Mouse (Mus musculus) liver, embryonic 11.5 days (tissue): Measurements from ENCODE around the gene Crisp4. TPM values are rescaled to one million over a fixed set of nuclear protein-coding genes. Genes with fewer than 3 reads are reported as not detected.

ENCODE experiments used
- ATAC-seq: fragments of 200-750 bp; cut with Nextera tagmentation; replicated peaks from 2 replicates; pipeline ENCODE4 v1.8.0; 2017; ENCODE audit warnings: moderate number of reproducible peaks, mild to moderate bottlenecking, moderate TSS enrichment, moderate library complexity; ENCODE audit not compliant: low FRiP score
- DNase-seq: peaks from one replicate; pipeline ENCODE4 v3.0.0-alpha.2; 2017; ENCODE audit warnings: low spot score
- H3K27ac ChIP-seq: fragments of 300-500 bp; sonication (generic); 2 replicates; pipeline ENCODE4 v1.5.1; 2014; ENCODE audit warnings: mild to moderate bottlenecking, low read depth, low read length, control low read depth
- H3K27me3 ChIP-seq: fragments of 300-500 bp; sonication (generic); replicated peaks from 2 replicates; pipeline ENCODE4 v1.6.1; 2014; ENCODE audit warnings: low read length, mixed read lengths; ENCODE audit not compliant: control insufficient read depth, insufficient read depth
- H3K36me3 ChIP-seq: fragments of 300-500 bp; sonication (generic); 2 replicates; pipeline ENCODE4 v1.6.1; 2014; ENCODE audit warnings: mild to moderate bottlenecking, low read length, moderate library complexity, mixed read lengths; ENCODE audit not compliant: control insufficient read depth, insufficient read depth
- H3K4me1 ChIP-seq: fragments of 300-500 bp; sonication (generic); replicated peaks from 2 replicates; pipeline ENCODE4 v1.6.1; 2014; ENCODE audit warnings: low read length, mixed read lengths; ENCODE audit not compliant: control insufficient read depth, insufficient read depth
- H3K4me2 ChIP-seq: fragments of 300-500 bp; sonication (generic); 2 replicates; pipeline ENCODE4 v1.6.1; 2014; ENCODE audit warnings: mild to moderate bottlenecking, control low read depth, moderate library complexity
- H3K4me3 ChIP-seq: fragments of 300-500 bp; sonication (generic); 2 replicates; pipeline ENCODE4 v1.5.1; 2014; ENCODE audit warnings: low read depth, low read length, control low read depth
- H3K9ac ChIP-seq: fragments of 300-500 bp; sonication (generic); 2 replicates; pipeline ENCODE4 v1.6.1; 2014; ENCODE audit warnings: low read depth, low read length, control low read depth
- H3K9me3 ChIP-seq: fragments of 300-500 bp; sonication (generic); 2 replicates; pipeline ENCODE4 v1.6.1; 2016; ENCODE audit warnings: low read length, inconsistent platforms, mixed read lengths; ENCODE audit not compliant: control insufficient read depth
- WGBS: fragments of 180-500 bp; shearing (Covaris S2); extraction: QIAGEN DNeasy Blood & Tissue Kit; methylation state at CpG from one replicate; pipeline ENCODE4 v1.1.7; 2014; 5-methylcytosine and 5-hydroxymethylcytosine counted together
- polyA plus RNA-seq: library from polyadenylated mRNA; unstranded; fragments of >200 nt; fragmentation: Nextera tagmentation; extraction: Ambion mirVana; gene quantifications from 2 replicates; pipeline ENCODE4 v1.2.1, GENCODE M21; 2014

Crisp4 gene
- polyA plus RNA-seq, result not detected in 2 replicates

DNA sequence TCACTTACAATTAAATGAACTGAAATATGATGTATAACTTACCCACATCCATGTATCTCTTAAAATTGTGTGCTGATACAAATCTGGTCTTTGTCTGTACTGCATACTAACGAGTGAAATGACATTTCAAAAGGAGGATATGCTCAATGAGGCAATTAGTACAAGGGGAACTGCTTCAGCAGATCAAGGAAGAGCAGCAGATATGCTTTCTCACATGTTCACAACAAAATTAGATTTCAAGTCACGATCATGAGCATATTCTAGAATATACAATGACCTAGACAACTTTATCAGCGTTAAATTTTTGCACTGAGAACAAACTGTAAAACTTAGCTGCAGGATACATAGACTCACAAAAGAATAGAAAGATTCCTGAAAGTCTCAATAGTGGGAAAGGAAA lies at the start of gene Crisp4:
TSS of gene Crisp4 (minus strand) at position 101 of the 400 bp plus-strand sequence.
- Histone ChIP-seq H3K4me1 (no peaks in the 10 kb centered on the region), H3K4me3 (no peak within 1 kb of the TSS), H3K27ac (no peak within 1 kb of the TSS), H3K36me3 (no peaks in the 10 kb centered on the region), H3K9ac (no peak within 1 kb of the TSS), H3K27me3 (no peaks in the 10 kb centered on the region), H3K9me3 (no peaks in the 10 kb centered on the region), H3K4me2 (no peak within 1 kb of the TSS)
- 56% methylated on average over 3 of the region's 3 CpGs for WGBS
- DNase-seq (no peak), ATAC-seq (no peak)

GRCm38 (mm10) chr1:18191719-18192118 lies 46.0 kb upstream of the Crisp4 start:
- Histone ChIP-seq H3K4me3 (no peak overlapping the region), H3K4me2 (no peak overlapping the region), H3K27me3 (no peaks in the 10 kb centered on the region), H3K9me3 (no peaks in the 10 kb centered on the region), H3K9ac (no peak overlapping the region), H3K27ac (no peak overlapping the region), H3K4me1 (no peaks in the 10 kb centered on the region), H3K36me3 (no peaks in the 10 kb centered on the region)
- DNase-seq (no peak), ATAC-seq (no peak)
- 43% methylated on average over 4 of the region's 4 CpGs for WGBS

DNA sequence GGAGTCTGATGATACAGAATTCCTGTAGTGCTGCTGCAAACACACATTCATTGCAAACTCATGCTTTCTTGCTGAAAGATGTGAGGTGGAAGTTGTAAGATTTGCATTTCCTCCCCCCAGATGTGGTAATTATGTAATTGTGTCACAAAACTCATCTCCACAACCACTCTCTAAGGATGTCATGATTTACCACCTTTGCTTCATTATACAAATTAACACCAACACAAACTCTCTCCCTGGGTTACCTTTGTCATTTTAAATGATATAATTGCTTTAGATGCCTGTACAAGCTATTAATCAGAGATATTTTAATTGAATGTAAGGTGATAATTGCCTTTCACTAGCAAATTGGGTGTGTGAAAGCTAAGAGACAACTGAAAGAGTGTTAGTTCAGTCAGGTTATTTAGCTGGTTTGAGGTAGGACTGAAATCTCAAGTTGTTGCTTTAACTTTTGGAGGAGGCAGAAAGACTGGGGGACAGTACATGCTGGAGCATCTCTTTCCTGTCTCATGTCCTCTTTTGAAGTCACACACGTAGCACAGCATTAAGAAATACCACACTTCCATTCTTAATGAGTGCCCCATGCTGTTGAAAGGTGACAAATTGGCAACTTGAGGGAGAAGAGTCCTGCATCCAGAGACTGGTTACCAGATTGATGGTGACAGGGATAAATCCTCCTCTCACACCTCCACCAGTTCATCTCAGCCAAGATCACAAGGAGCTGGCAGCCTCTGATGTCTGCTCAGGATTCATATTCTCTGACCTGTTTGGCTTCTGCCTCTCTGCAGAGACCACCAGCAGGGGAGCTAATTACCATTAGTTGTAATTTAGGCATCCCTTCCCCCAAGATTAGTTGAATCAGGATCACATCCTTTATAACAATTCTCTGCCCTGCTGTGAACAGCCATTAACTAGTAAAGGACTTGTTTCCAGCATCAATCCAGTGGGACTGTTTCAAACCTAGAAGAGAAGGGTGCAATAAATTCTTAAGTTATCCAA lies 45.3 kb upstream of the Crisp4 start:
- Histone ChIP-seq H3K9ac (no peak overlapping the region), H3K9me3 (no peaks in the 10 kb centered on the region), H3K27ac (no peak overlapping the region), H3K4me2 (no peak overlapping the region), H3K27me3 (no peaks in the 10 kb centered on the region), H3K4me3 (no peak overlapping the region), H3K4me1 (no peaks in the 10 kb centered on the region), H3K36me3 (no peaks in the 10 kb centered on the region)
- 13% methylated on average over 1 of the region's 1 CpGs for WGBS
- no peak for DNase-seq
- no peak for ATAC-seq

GRCm38 (mm10) chr1:18181167-18181566 lies 35.5 kb upstream of the Crisp4 start:
- Histone ChIP-seq H3K4me1 (no peaks in the 10 kb centered on the region), H3K9ac (no peak overlapping the region), H3K4me2 (no peak overlapping the region), H3K27me3 (no peaks in the 10 kb centered on the region), H3K36me3 (no peaks in the 10 kb centered on the region), H3K4me3 (no peak overlapping the region), H3K27ac (no peak overlapping the region), H3K9me3 (no peaks in the 10 kb centered on the region)
- no peak for ATAC-seq
- WGBS, result 87% methylated on average over 3 of the region's 3 CpGs
- no peak for DNase-seq

GRCm38 (mm10) chr1:18170573-18170972 lies 24.9 kb upstream of the Crisp4 start:
- DNase-seq, result no peak
- H3K9me3 ChIP-seq, result no peaks in the 10 kb centered on the region
- H3K27ac ChIP-seq, result no peak overlapping the region
- no peak overlapping the region for H3K4me3 ChIP-seq
- no peaks in the 10 kb centered on the region for H3K4me1 ChIP-seq
- 70% methylated on average over 4 of the region's 4 CpGs for WGBS
- H3K27me3 ChIP-seq, result no peaks in the 10 kb centered on the region
- no peak overlapping the region for H3K4me2 ChIP-seq
- H3K9ac ChIP-seq, result no peak overlapping the region
- no peaks in the 10 kb centered on the region for H3K36me3 ChIP-seq
- ATAC-seq, result no peak

DNA sequence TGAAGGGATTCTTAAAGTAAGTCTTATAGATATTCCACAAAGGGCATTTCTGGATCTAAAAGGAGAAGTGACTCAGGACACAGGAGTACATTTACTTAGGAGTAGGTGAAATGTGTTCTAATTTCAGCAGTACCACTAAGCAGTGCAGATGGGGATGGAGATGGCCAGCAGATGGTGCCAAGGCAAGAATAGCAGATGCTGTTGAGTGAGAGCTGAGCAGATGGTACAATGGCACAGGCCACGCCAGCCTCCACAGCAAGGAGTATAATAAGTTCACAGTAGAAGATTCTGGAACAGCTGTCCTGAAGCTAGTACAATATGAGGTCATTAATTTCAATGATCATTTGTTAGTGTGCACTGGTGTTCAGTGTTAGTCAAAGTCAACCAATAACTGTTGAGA lies 22.6 kb upstream of the Crisp4 start:
- H3K27ac ChIP-seq, result no peak overlapping the region
- no peaks in the 10 kb centered on the region for H3K36me3 ChIP-seq
- H3K4me3 ChIP-seq, result no peak overlapping the region
- ATAC-seq (no peak), DNase-seq (no peak)
- H3K27me3 ChIP-seq, result no peaks in the 10 kb centered on the region
- H3K4me2 ChIP-seq, result no peak overlapping the region
- H3K9ac ChIP-seq, result no peak overlapping the region
- H3K9me3 ChIP-seq, result no peaks in the 10 kb centered on the region
- WGBS, result 75% methylated on average over 1 of the region's 1 CpGs
- no peaks in the 10 kb centered on the region for H3K4me1 ChIP-seq

DNA sequence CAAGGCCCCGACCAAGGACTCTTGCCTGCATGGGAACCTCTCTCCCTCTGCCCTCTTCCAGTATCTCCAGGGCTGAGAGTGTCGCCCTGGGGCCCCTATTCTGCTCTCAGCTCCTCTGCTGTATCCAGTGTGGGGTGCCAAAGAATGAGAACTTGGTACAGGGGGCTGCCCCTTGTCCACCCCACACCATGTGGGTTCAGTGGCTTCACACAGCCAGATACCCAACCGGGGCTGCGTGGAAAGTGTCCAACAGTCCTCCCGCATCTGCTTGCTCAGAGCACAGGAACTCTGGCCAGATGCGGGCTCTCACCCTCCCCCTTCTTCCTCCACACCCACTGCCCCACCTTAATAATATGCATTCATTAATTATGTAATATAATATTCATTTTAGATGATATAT lies 13.4 kb upstream of the Crisp4 start:
- 78% methylated on average over 6 of the region's 6 CpGs for WGBS

GRCm38 (mm10) chr1:18148211-18148610 lies 2.5 kb upstream of the Crisp4 start:
- H3K9ac ChIP-seq, result no peak overlapping the region
- no peak for ATAC-seq
- H3K27me3 ChIP-seq, result no peaks in the 10 kb centered on the region

More for the DNA sequence above, 13.4 kb upstream of the Crisp4 start:
- Histone ChIP-seq H3K9ac (no peak overlapping the region), H3K27ac (no peak overlapping the region), H3K4me1 (no peaks in the 10 kb centered on the region), H3K27me3 (no peaks in the 10 kb centered on the region), H3K4me2 (no peak overlapping the region), H3K36me3 (no peaks in the 10 kb centered on the region), H3K4me3 (no peak overlapping the region), H3K9me3 (no peaks in the 10 kb centered on the region)
- ATAC-seq, result no peak
- no peak for DNase-seq

GRCm38 (mm10) chr1:18131691-18132090 lies 14.0 kb downstream of the Crisp4 start:
- Histone ChIP-seq H3K4me1 (no peaks in the 10 kb centered on the region), H3K27ac (no peak overlapping the region), H3K27me3 (no peaks in the 10 kb centered on the region), H3K4me2 (no peak overlapping the region), H3K9ac (no peak overlapping the region), H3K9me3 (no peaks in the 10 kb centered on the region), H3K4me3 (no peak overlapping the region), H3K36me3 (no peaks in the 10 kb centered on the region)
- no peak for DNase-seq
- ATAC-seq, result no peak
- 51% methylated on average over 4 of the region's 4 CpGs for WGBS

More at GRCm38 (mm10) chr1:18148211-18148610, 2.5 kb upstream of the Crisp4 start:
- H3K4me2 ChIP-seq, result no peak overlapping the region
- no peaks in the 10 kb centered on the region for H3K36me3 ChIP-seq
- no peaks in the 10 kb centered on the region for H3K4me1 ChIP-seq
- DNase-seq, result no peak
- no peak overlapping the region for H3K4me3 ChIP-seq
- H3K27ac ChIP-seq, result no peak overlapping the region
- H3K9me3 ChIP-seq, result no peaks in the 10 kb centered on the region
